14 mouse cellular contexts compared by ENCODE assay signal in genomic region chr16:44679082-44679481, GRCm38 (mm10). TPM values are rescaled to one million over a fixed set of nuclear protein-coding genes. Genes with fewer than 3 reads are reported as not detected.
A peak's percentile ranks its signal among the peaks of the same experiment; 100 is the strongest.
DNase-seq lines count a peak whose midpoint lies in the region; ATAC-seq and TF ChIP-seq lines count a peak whose summit lies in the region.
"Had no signal": no experiment of that assay in that cellular context is flagged by ENCODE, and none has a peak within 500 bp of the region (broad histone marks: within the 10 kb centered on the region; RNA-seq: fewer than 3 reads in every experiment).

No protein-coding gene starts in this region.

- no peak for TF ChIP-seq EP300 in lung, postnatal 0 days (IDR thresholded peaks at IDR 0.05)

- no peaks in the 10 kb centered on the region for H3K27me3 ChIP-seq in embryonic facial prominence, embryonic 12.5 days
- H3K27me3 ChIP-seq in forebrain, embryonic 10.5 days (ENCODE audit: poor library complexity, severe bottlenecking), result peaks cover 9% of the 10 kb centered on the region
- no peaks in the 10 kb centered on the region for H3K27me3 ChIP-seq in hindbrain, embryonic 15.5 days
- no peaks in the 10 kb centered on the region for H3K27me3 ChIP-seq in midbrain, embryonic 13.5 days
- no peaks in the 10 kb centered on the region for H3K27me3 ChIP-seq in lung, postnatal 0 days (replicated peaks; ENCODE audit: insufficient read depth, low read length)

- TF ChIP-seq CTCF in lung, postnatal 0 days (IDR thresholded peaks at IDR 0.05), result no peak

- H3K9ac ChIP-seq in embryonic facial prominence, embryonic 12.5 days, result no peak overlapping the region
- peak overlapping the region; percentile 1; the same call in 1 of the 2 replicates for H3K9ac ChIP-seq in hindbrain, embryonic 15.5 days
- no peak overlapping the region for H3K9ac ChIP-seq in midbrain, embryonic 13.5 days (replicated peaks)
- no peak overlapping the region for H3K9ac ChIP-seq in lung, postnatal 0 days (replicated peaks; ENCODE audit: low read depth)
- H3K9ac ChIP-seq: lung, embryonic 14.5 days had no signal

- DNase-seq in forebrain, embryonic 10.5 days (ENCODE audit: extremely low spot score, low spot score), result no peak
- no peak for DNase-seq in lung, postnatal 0 days (ENCODE audit: low spot score)
- no peak for DNase-seq in frontal cortex, postnatal 36 days (ENCODE audit: low spot score in 2 of 2)
- DNase-seq in layer of hippocampus, postnatal 14 days (ENCODE audit: low spot score in 2 of 2), result no peak
- DNase-seq in right cerebral cortex, adult 18-20 months, result no peak
- DNase-seq: adrenal gland, postnatal 36 days; cerebellum, adult 18-20 months; gastrocnemius, postnatal 14 days; kidney, postnatal 10 days; lung, embryonic 14.5 days; thymus, postnatal 4 days had no signal

- no peaks in the 10 kb centered on the region for H3K36me3 ChIP-seq in embryonic facial prominence, embryonic 12.5 days
- peaks cover 11% of the 10 kb centered on the region for H3K36me3 ChIP-seq in forebrain, embryonic 10.5 days (replicated peaks)
- no peaks in the 10 kb centered on the region for H3K36me3 ChIP-seq in hindbrain, embryonic 15.5 days
- no peaks in the 10 kb centered on the region for H3K36me3 ChIP-seq in midbrain, embryonic 13.5 days
- no peaks in the 10 kb centered on the region for H3K36me3 ChIP-seq in lung, postnatal 0 days (ENCODE audit: insufficient read depth, low read length)

- WGBS in embryonic facial prominence, embryonic 12.5 days, result 38% methylated on average over 8 of the region's 8 CpGs
- 34% methylated on average over 8 of the region's 8 CpGs for WGBS in forebrain, embryonic 10.5 days
- WGBS in hindbrain, embryonic 15.5 days, result 19% methylated on average over 8 of the region's 8 CpGs
- WGBS in midbrain, embryonic 13.5 days, result 24% methylated on average over 8 of the region's 8 CpGs
- 85% methylated on average over 8 of the region's 8 CpGs for WGBS in lung, postnatal 0 days

- peaks cover 27% of the 10 kb centered on the region for H3K4me1 ChIP-seq in embryonic facial prominence, embryonic 12.5 days
- H3K4me1 ChIP-seq in forebrain, embryonic 10.5 days, result peaks cover 44% of the 10 kb centered on the region
- H3K4me1 ChIP-seq in hindbrain, embryonic 15.5 days (replicated peaks), result peaks cover 24% of the 10 kb centered on the region
- peaks cover 36% of the 10 kb centered on the region for H3K4me1 ChIP-seq in midbrain, embryonic 13.5 days (replicated peaks)
- no peaks in the 10 kb centered on the region for H3K4me1 ChIP-seq in lung, postnatal 0 days (ENCODE audit: insufficient read depth, low read depth, low read length)

- no peak overlapping the region for H3K4me2 ChIP-seq in embryonic facial prominence, embryonic 12.5 days (replicated peaks)
- H3K4me2 ChIP-seq in hindbrain, embryonic 15.5 days, result peak overlapping the region; percentile 43
- peak overlapping the region; percentile 41 for H3K4me2 ChIP-seq in midbrain, embryonic 13.5 days (replicated peaks)
- no peak overlapping the region for H3K4me2 ChIP-seq in lung, postnatal 0 days (replicated peaks; ENCODE audit: low read depth, low read length)
- H3K4me2 ChIP-seq: lung, embryonic 14.5 days had no signal

- H3K27ac ChIP-seq in embryonic facial prominence, embryonic 12.5 days, result peak overlapping the region; percentile 84; the same call in 1 of the 2 replicates
- H3K27ac ChIP-seq in forebrain, embryonic 10.5 days, result peak overlapping the region; percentile 89
- H3K27ac ChIP-seq in hindbrain, embryonic 15.5 days (replicated peaks), result peak overlapping the region; percentile 68; the same call in 1 of the 2 replicates
- peak overlapping the region; percentile 86 for H3K27ac ChIP-seq in midbrain, embryonic 13.5 days
- no peak overlapping the region for H3K27ac ChIP-seq in lung, postnatal 0 days (ENCODE audit: low read length)

- 0 out of 2 replicates have a peak, but pooled peaks have one; percentile 19 for ATAC-seq in embryonic facial prominence, embryonic 12.5 days (ENCODE audit: insufficient number of reproducible peaks, insufficient read depth, low FRiP score, low TSS enrichment)
- peak; percentile 39; the same call in 1 of the 2 replicates for ATAC-seq in hindbrain, embryonic 15.5 days (ENCODE audit: low FRiP score, low read depth)
- peak; percentile 78 for ATAC-seq in midbrain, embryonic 13.5 days
- no peak for ATAC-seq in lung, postnatal 0 days

- no peak overlapping the region for H3K4me3 ChIP-seq in embryonic facial prominence, embryonic 12.5 days
- H3K4me3 ChIP-seq in forebrain, embryonic 10.5 days, result peak overlapping the region; percentile 26; the same call in 1 of the 2 replicates
- 0 out of 2 replicates have a peak overlapping the region, but pooled peaks have one; percentile 9 for H3K4me3 ChIP-seq in hindbrain, embryonic 15.5 days
- peak overlapping the region; percentile 12; the same call in 1 of the 2 replicates for H3K4me3 ChIP-seq in midbrain, embryonic 13.5 days (replicated peaks)
- H3K4me3 ChIP-seq in lung, postnatal 0 days (ENCODE audit: low read depth, low read length), result no peak overlapping the region

- peaks cover 8% of the 10 kb centered on the region; the same call in 1 of the 2 replicates for H3K9me3 ChIP-seq in embryonic facial prominence, embryonic 12.5 days
- peaks cover 13% of the 10 kb centered on the region for H3K9me3 ChIP-seq in forebrain, embryonic 10.5 days
- no peaks in the 10 kb centered on the region for H3K9me3 ChIP-seq in hindbrain, embryonic 15.5 days
- peaks cover 10% of the 10 kb centered on the region for H3K9me3 ChIP-seq in midbrain, embryonic 13.5 days
- H3K9me3 ChIP-seq in lung, postnatal 0 days (ENCODE audit: low read length), result peaks cover 5% of the 10 kb centered on the region; the same call in 1 of the 2 replicates

RNA-seq across cellular contexts. Expression of gene Nepro, which starts 45.0 kb away (rescaled TPM):
- polyA plus RNA-seq in embryonic facial prominence, embryonic 12.5 days (2016; fragmentation: Nextera tagmentation; extraction: Ambion mirVana), result 12.6 and 12.9 TPM in 2 replicates
- polyA plus RNA-seq in forebrain, embryonic 10.5 days (2016; fragmentation: Nextera tagmentation; extraction: Ambion mirVana), result 15.4 and 17.1 TPM in 2 replicates
- 4.3 and 4.4 TPM in 2 replicates for polyA plus RNA-seq in hindbrain, embryonic 15.5 days (2015; fragmentation: Nextera tagmentation; extraction: Ambion mirVana)
- 5.6 and 6.0 TPM in 2 replicates for polyA plus RNA-seq in midbrain, embryonic 13.5 days (2015; fragmentation: Nextera tagmentation; extraction: Ambion mirVana)
- 3.6 and 3.7 TPM in 2 replicates for polyA plus RNA-seq in lung, postnatal 0 days (2015; fragmentation: Nextera tagmentation; extraction: Ambion mirVana)
- 1 to 10 TPM; 4.3 to 6.5 TPM for total RNA-seq in layer of hippocampus, postnatal 14 days (2021)

Comparison
In these comparisons a context has a peak if more than half of its experiments do, and no peak if none do; other contexts are left out.
1. H3K4me2 ChIP-seq: peak in hindbrain, embryonic 15.5 days (single experiment) and midbrain, embryonic 13.5 days (single experiment); none in embryonic facial prominence, embryonic 12.5 days (single experiment) and lung, postnatal 0 days (single experiment).
2. H3K4me3 ChIP-seq: peak in forebrain, embryonic 10.5 days (single experiment), hindbrain, embryonic 15.5 days (single experiment) and midbrain, embryonic 13.5 days (single experiment); none in embryonic facial prominence, embryonic 12.5 days (single experiment) and lung, postnatal 0 days (single experiment).